Mouse (Mus musculus) heart, adult 18-20 months (tissue): ENCODE data around the gene Knl1. TPM values are rescaled to one million over a fixed set of nuclear protein-coding genes. Genes with fewer than 3 reads are reported as not detected.

ENCODE experiments used
- total RNA-seq, 2 experiments: library from RNA; stranded (reverse); gene quantifications; 2 replicates each; pipeline ENCODE4 v1.2.3; 2021

The Knl1 gene
- total RNA-seq, 2 experiments from 2014 or later: 0.30 to 0.80 TPM

Other genes with a start within 250 kb of the Knl1 start
- 1 to 10 TPM in 1 of 2 experiments, under 1 TPM in 1; 0.85 to 1.6 TPM for gene Knstrn, start 233.1 kb upstream of the Knl1 start, total RNA-seq
- gene Ivd, start 185.2 kb upstream of the Knl1 start, total RNA-seq: 100 to 1,000 TPM; 410 to 473 TPM
- gene Bahd1, start 146.7 kb upstream of the Knl1 start, total RNA-seq: 10 to 100 TPM; 17.5 to 18.6 TPM
- gene Chst14, start 120.6 kb upstream of the Knl1 start, total RNA-seq: 1 to 10 TPM; 6.9 to 7.9 TPM
- gene Ccdc32, start 17.7 kb upstream of the Knl1 start, total RNA-seq: 10 to 100 TPM; 10.3 to 12.1 TPM
- 1 to 10 TPM; 4.5 to 4.8 TPM for gene Rpusd2, start 12.3 kb upstream of the Knl1 start, total RNA-seq
- gene Rad51, start 65.7 kb downstream of the Knl1 start, total RNA-seq: under 1 TPM; 0.60 to 0.64 TPM
- 10 to 100 TPM; 19.4 to 20.4 TPM for gene Rmdn3, start 109.9 kb downstream of the Knl1 start, total RNA-seq
- gene Gchfr, start 120.7 kb downstream of the Knl1 start, total RNA-seq: 10 to 100 TPM; 13.1 to 14.1 TPM
- gene Gm14137, start 127.4 kb downstream of the Knl1 start, total RNA-seq: not detected
- gene Zfyve19, start 161.5 kb downstream of the Knl1 start, total RNA-seq: 10 to 100 TPM; 13.6 to 15.0 TPM
- gene Dnajc17, start 161.7 kb downstream of the Knl1 start, total RNA-seq: 1 to 10 TPM; 7.3 to 7.6 TPM
- gene Ppp1r14d, start 182.8 kb downstream of the Knl1 start, total RNA-seq: not detected
- under 1 TPM in 1 of 2 experiments, not detected in 1; 0.41 TPM for gene Spint1, start 190.2 kb downstream of the Knl1 start, total RNA-seq
- not detected for gene Rhov, start 224.2 kb downstream of the Knl1 start, total RNA-seq
- 10 to 100 TPM; 13.2 to 13.5 TPM for gene Vps18, start 241.6 kb downstream of the Knl1 start, total RNA-seq